Mouse (Mus musculus) neural tube, embryonic 13.5 days (tissue): Measurements from ENCODE around the gene Ccser1. TPM values are rescaled to one million over a fixed set of nuclear protein-coding genes. Genes with fewer than 3 reads are reported as not detected.

Experiments
- ATAC-seq: fragments of 200-750 bp; cut with Nextera tagmentation; 2 replicates; pipeline ENCODE4 v1.8.0; 2017; ENCODE audit warnings: low read depth, mild to moderate bottlenecking, moderate TSS enrichment, moderate library complexity
- H3K27ac ChIP-seq: fragments of 300-500 bp; sonication (generic); replicated peaks from 2 replicates; pipeline ENCODE4 v1.5.1; 2015; ENCODE audit warnings: moderate library complexity, mild to moderate bottlenecking, inconsistent platforms
- H3K27me3 ChIP-seq: fragments of 300-500 bp; sonication (generic); 2 replicates; pipeline ENCODE4 v1.6.1; 2015; ENCODE audit warnings: mild to moderate bottlenecking, inconsistent platforms
- H3K36me3 ChIP-seq: fragments of 300-500 bp; sonication (generic); 2 replicates; pipeline ENCODE4 v1.6.1; 2015; ENCODE audit warnings: mild to moderate bottlenecking, inconsistent platforms
- H3K4me1 ChIP-seq: fragments of 300-500 bp; sonication (generic); replicated peaks from 2 replicates; pipeline ENCODE4 v1.6.1; 2015; ENCODE audit warnings: inconsistent platforms
- H3K4me2 ChIP-seq: fragments of 300-500 bp; sonication (generic); 2 replicates; pipeline ENCODE4 v1.6.1; 2015; ENCODE audit warnings: inconsistent platforms, mild to moderate bottlenecking, moderate library complexity
- H3K4me3 ChIP-seq: fragments of 300-500 bp; sonication (generic); 2 replicates; pipeline ENCODE4 v1.5.1; 2015; ENCODE audit warnings: mild to moderate bottlenecking, inconsistent platforms
- H3K9ac ChIP-seq: fragments of 300-500 bp; sonication (generic); 2 replicates; pipeline ENCODE4 v1.6.1; 2015; ENCODE audit warnings: moderate library complexity, mild to moderate bottlenecking, inconsistent platforms
- H3K9me3 ChIP-seq: fragments of 300-500 bp; sonication (generic); 2 replicates; pipeline ENCODE4 v1.6.1; 2016; ENCODE audit warnings: inconsistent platforms
- WGBS: fragments of 180-500 bp; shearing (Covaris S2); methylation state at CpG from one replicate; pipeline ENCODE4 v1.1.7; 2015; 5-methylcytosine and 5-hydroxymethylcytosine counted together
- polyA plus RNA-seq: library from polyadenylated mRNA; unstranded; fragments of >200 nt; fragmentation: Nextera tagmentation; extraction: Ambion mirVana; gene quantifications from 2 replicates; pipeline ENCODE4 v1.2.1, GENCODE M21; 2015

Gene Ccser1
- polyA plus RNA-seq, 1 experiment from 2014 or later = 23.1 TPM

DNA sequence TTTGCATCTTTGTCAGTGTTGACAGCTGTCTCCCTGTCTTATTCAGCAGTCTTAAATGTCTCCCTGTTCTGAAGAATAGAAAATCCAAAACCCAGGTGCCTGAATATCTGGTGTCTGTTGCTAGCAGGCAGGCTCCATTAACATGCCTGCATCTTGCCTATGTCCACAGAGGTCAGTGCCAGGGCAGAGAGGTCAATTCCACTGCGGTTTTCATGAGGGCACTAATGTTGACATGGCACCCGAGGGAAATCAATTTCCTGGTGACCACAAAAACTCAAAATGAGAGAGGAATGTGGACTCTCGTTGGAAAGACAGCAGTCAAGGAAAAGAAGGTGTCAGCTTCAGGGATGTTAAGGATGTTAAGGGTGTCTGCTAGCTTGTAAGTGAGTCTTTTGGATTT lies 983.7 kb downstream of the Ccser1 start:
- WGBS = 32% methylated on average over 3 of the region's 3 CpGs
- no peak for ATAC-seq

DNA sequence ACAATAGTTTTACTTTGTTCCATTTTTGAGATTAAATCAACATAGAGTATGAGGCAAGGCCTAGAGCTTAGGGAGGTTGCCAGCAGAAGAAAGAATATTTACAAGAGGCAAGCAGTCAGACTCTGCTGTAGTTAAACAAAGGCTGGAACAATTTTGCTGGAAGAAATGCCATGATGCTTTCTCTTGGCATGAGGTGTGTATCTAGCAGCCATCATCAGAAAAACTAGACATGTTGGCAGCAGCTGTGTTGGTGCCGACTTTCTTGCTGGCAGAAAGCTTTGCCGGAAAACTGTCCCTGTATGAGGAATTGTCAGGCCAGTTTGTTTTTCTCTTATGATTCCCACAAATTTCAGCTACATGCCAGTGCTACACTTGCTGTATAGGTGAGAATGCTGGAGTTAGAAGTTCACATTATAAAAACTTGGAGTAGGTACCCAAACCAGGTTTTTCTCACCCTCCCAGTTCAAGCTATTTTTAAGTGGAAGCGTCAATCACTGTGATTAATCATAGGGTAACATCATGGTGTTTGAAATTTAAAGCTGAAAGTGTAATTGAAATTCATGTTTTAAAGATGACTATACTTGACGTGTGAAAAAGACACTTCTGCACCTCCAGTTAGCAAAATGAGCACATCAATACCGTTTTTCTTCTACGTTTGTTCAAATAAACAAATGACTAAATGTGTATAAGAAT lies 1016.5 kb downstream of the Ccser1 start:
- 87% methylated on average over 6 of the region's 6 CpGs for WGBS
- no peak for ATAC-seq
- no peaks in the 10 kb centered on the region for H3K27me3 ChIP-seq
- no peak overlapping the region for H3K4me3 ChIP-seq
- H3K4me1 ChIP-seq = no peaks in the 10 kb centered on the region
- no peak overlapping the region for H3K9ac ChIP-seq
- H3K27ac ChIP-seq = no peak overlapping the region
- no peak overlapping the region for H3K4me2 ChIP-seq
- H3K36me3 ChIP-seq = no peaks in the 10 kb centered on the region
- no peaks in the 10 kb centered on the region for H3K9me3 ChIP-seq

More for the DNA sequence above, 983.7 kb downstream of the Ccser1 start:
- no peak overlapping the region for H3K4me2 ChIP-seq
- no peak overlapping the region for H3K9ac ChIP-seq
- no peak overlapping the region for H3K4me3 ChIP-seq
- H3K36me3 ChIP-seq = no peaks in the 10 kb centered on the region
- H3K27ac ChIP-seq = no peak overlapping the region
- no peaks in the 10 kb centered on the region for H3K4me1 ChIP-seq
- H3K9me3 ChIP-seq = no peaks in the 10 kb centered on the region
- H3K27me3 ChIP-seq = no peaks in the 10 kb centered on the region

DNA sequence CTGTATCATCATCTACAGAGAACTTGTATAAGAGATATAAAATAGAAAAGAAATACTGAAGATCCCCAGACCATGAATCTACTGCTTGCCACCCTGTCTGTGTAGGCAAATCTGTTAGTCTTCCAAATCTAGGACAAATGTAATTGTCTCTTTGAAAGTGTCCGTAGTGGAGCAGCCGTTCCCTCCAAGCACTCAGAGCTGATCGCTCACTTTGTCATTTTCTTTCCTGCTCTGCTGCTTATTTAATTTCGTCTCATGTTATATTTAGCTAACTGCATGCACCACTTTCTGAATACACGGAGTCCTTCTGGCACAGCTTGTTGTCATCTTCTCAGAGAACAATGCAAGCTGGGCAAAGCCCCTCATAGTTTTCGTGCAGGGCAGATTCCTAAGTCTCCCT lies 1018.6 kb downstream of the Ccser1 start:
- Histone ChIP-seq H3K27ac (no peak overlapping the region), H3K4me2 (no peak overlapping the region), H3K4me1 (no peaks in the 10 kb centered on the region), H3K4me3 (no peak overlapping the region), H3K36me3 (no peaks in the 10 kb centered on the region), H3K9ac (no peak overlapping the region), H3K27me3 (no peaks in the 10 kb centered on the region), H3K9me3 (no peaks in the 10 kb centered on the region)
- no peak for ATAC-seq
- 67% methylated on average over 6 of the region's 6 CpGs for WGBS

- 26% methylated on average over 2 of the region's 2 CpGs for WGBS
- H3K36me3 ChIP-seq = no peaks in the 10 kb centered on the region
- H3K4me3 ChIP-seq = no peak overlapping the region
- ATAC-seq = no peak
- H3K4me1 ChIP-seq = no peaks in the 10 kb centered on the region
- H3K9me3 ChIP-seq = no peaks in the 10 kb centered on the region
- H3K27ac ChIP-seq = no peak overlapping the region
- no peaks in the 10 kb centered on the region for H3K27me3 ChIP-seq
- no peak overlapping the region for H3K4me2 ChIP-seq
- H3K9ac ChIP-seq = no peak overlapping the region
Measured at GRCm38 (mm10) chr6:62205013-62205412, 1024.9 kb downstream of the Ccser1 start.

GRCm38 (mm10) chr6:62221856-62222255 lies 1041.7 kb downstream of the Ccser1 start:
- Histone ChIP-seq H3K36me3 (no peaks in the 10 kb centered on the region), H3K27me3 (no peaks in the 10 kb centered on the region), H3K4me3 (no peak overlapping the region), H3K4me1 (no peaks in the 10 kb centered on the region), H3K9ac (no peak overlapping the region), H3K9me3 (no peaks in the 10 kb centered on the region), H3K4me2 (no peak overlapping the region), H3K27ac (no peak overlapping the region)
- ATAC-seq = no peak
- WGBS = 63% methylated on average over 1 of the region's 1 CpGs

DNA sequence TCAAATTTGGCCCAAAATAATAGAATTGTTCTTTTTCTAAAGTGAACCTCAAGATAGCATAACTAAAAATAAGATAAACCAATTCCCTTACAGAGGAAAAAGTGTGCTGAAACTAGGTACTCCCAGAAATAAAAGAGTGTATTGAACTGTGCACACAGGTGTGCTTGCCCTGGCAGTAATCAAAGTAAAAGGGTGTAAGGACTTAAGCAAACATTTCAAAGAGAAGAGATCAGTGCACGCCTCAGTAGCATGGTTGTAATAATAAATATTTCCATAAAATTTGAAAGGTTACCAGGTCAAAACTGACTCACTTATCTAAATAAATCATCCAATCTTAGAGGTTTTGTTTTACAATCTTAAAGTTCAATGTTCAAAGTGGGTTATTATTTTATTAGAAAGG lies 1083.8 kb downstream of the Ccser1 start:
- Histone ChIP-seq H3K4me1 (no peaks in the 10 kb centered on the region), H3K9me3 (no peaks in the 10 kb centered on the region), H3K36me3 (no peaks in the 10 kb centered on the region), H3K4me3 (no peak overlapping the region), H3K27me3 (no peaks in the 10 kb centered on the region), H3K27ac (no peak overlapping the region), H3K4me2 (no peak overlapping the region), H3K9ac (no peak overlapping the region)
- no peak for ATAC-seq
- whole genome bisulfite sequencing = 75% methylated on average over 1 of the region's 1 CpGs

DNA sequence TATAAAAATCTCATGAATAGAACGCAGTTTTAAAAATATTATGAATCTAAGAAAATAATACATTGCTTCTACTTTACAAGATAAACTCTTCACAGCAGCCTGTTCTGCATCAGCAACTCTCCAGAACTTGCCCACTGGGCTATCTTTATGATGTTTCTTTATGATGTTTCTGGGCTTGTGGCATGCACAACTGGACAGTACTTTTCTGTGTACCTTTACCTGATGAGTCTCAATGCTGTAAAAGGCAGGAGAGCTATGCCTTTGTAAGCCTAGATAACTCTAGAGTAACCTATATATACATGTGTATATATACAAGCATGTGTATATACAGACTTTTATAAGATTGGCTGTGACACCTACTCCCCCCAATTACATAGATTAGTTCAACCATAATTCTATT lies 1084.4 kb downstream of the Ccser1 start:
- ATAC-seq = no peak
- H3K4me1 ChIP-seq = no peaks in the 10 kb centered on the region
- no peak overlapping the region for H3K4me2 ChIP-seq
- no peaks in the 10 kb centered on the region for H3K36me3 ChIP-seq
- no peak overlapping the region for H3K27ac ChIP-seq
- H3K27me3 ChIP-seq = no peaks in the 10 kb centered on the region
- H3K4me3 ChIP-seq = no peak overlapping the region
- H3K9me3 ChIP-seq = no peaks in the 10 kb centered on the region
- no peak overlapping the region for H3K9ac ChIP-seq
- 76% methylated on average over 1 of the region's 1 CpGs for WGBS

DNA sequence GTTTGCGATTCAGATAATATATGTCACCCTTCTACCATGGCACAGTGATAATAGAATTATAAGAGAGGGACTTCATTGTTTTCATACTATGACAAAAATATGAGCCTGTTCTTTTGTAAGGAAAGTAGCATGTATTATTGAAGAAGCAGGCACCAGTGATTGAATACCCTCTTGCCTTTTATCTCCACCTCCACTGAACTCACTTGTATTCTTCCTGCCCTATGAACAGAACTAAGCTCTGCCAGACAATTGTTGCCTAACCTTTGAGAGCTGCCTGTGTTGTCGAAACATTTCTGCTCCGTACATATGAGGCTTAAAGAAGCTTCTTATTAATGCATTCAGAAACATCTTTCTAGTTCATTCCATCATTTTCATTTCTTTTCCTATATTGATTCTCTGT lies 1101.1 kb downstream of the Ccser1 start:
- Histone ChIP-seq H3K9ac (no peak overlapping the region), H3K27me3 (no peaks in the 10 kb centered on the region), H3K27ac (no peak overlapping the region), H3K36me3 (no peaks in the 10 kb centered on the region), H3K4me3 (no peak overlapping the region), H3K4me1 (no peaks in the 10 kb centered on the region), H3K4me2 (no peak overlapping the region), H3K9me3 (no peaks in the 10 kb centered on the region)
- ATAC-seq = no peak
- WGBS = 55% methylated on average over 3 of the region's 3 CpGs

DNA sequence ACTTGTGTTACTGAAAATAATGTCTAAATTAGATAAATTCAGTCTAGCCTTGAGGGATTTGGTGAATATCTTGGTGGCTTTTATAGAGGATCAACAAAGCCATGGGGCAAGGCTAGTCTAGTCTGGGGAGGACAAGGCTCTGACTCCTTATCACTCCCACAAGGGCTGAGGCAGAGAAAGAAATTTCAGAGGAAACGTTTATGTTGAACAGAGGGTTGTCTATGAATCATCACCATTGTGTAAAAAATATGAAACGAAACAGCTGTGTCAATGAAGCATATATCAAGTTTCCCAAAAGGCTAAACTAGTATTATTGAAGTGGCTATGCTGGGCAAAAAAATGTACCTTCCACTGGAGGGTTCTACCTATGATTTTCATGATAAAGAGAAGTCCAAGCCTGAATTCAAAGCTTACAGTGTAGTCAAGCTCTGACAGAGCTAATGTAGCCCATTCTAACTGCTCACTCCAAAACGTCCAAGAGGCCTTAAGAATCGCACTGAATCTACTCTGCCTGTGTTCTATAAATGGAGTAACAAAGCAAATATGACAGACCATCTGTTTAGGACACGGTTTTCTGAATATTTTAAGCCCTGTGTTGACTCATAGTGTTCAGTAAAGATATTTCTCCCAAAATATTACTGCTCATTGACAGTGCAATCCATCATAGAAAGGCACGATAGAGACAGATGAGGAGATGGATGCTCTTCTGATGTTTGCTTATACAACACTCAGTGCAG lies 1121.6 kb downstream of the Ccser1 start:
- Histone ChIP-seq H3K36me3 (no peaks in the 10 kb centered on the region), H3K27ac (no peak overlapping the region), H3K4me1 (no peaks in the 10 kb centered on the region), H3K27me3 (no peaks in the 10 kb centered on the region), H3K9ac (no peak overlapping the region), H3K4me3 (no peak overlapping the region), H3K9me3 (no peaks in the 10 kb centered on the region), H3K4me2 (no peak overlapping the region)
- no peak for ATAC-seq
- 74% methylated on average over 6 of the region's 6 CpGs for WGBS

DNA sequence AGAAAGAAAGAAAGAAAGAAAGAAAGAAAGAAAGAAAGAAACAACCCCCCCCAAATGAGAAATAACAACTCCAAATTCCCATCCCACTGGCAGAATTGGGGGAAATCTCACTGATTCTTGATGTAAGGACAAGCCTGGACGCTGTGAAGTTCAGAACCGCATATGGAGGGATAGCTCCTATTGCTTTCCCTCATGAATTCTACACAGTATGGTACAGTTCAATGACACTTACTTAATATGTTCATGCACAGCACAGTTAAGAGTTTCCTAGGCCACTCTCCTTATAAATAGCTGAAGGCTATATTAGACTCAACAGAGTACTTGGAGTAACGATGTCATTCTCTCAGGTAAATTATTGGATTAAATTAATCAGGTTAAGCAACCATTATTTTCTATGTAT lies 1138.5 kb downstream of the Ccser1 start:
- Histone ChIP-seq H3K4me1 (no peaks in the 10 kb centered on the region), H3K27me3 (no peaks in the 10 kb centered on the region), H3K9ac (no peak overlapping the region), H3K36me3 (no peaks in the 10 kb centered on the region), H3K4me2 (no peak overlapping the region), H3K9me3 (no peaks in the 10 kb centered on the region), H3K4me3 (no peak overlapping the region), H3K27ac (no peak overlapping the region)
- WGBS = 88% methylated on average over 3 of the region's 3 CpGs
- no peak for ATAC-seq

DNA sequence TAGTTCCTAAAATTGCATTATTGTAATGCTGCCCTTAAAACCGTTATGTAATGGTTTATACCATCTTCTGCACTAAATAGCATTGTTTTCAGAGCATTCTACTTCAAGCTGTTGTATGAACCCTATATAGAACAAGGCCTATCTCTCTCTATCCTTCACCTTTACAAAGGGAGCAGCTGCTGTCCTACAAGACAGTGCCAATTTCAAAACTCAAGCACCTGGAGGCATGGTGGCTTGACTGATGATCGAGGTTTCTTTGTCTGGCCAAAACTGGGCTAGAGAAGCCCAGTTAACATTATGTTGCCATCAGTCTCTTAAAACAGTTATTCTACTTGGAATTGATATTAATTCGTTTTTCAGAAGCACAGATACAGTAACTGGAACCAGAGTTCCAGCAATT lies 1160.2 kb downstream of the Ccser1 start:
- ATAC-seq = no peak
- H3K27me3 ChIP-seq = no peaks in the 10 kb centered on the region
- WGBS = 71% methylated on average over 3 of the region's 3 CpGs
- H3K27ac ChIP-seq = no peak overlapping the region
- H3K9ac ChIP-seq = no peak overlapping the region
- no peaks in the 10 kb centered on the region for H3K36me3 ChIP-seq
- no peak overlapping the region for H3K4me3 ChIP-seq
- no peaks in the 10 kb centered on the region for H3K4me1 ChIP-seq
- no peak overlapping the region for H3K4me2 ChIP-seq
- H3K9me3 ChIP-seq = no peaks in the 10 kb centered on the region

- no peaks in the 10 kb centered on the region for H3K9me3 ChIP-seq
- no peak overlapping the region for H3K9ac ChIP-seq
- H3K4me2 ChIP-seq = no peak overlapping the region
- WGBS = 88% methylated on average over 2 of the region's 2 CpGs
- no peak overlapping the region for H3K4me3 ChIP-seq
- H3K36me3 ChIP-seq = no peaks in the 10 kb centered on the region
- H3K27ac ChIP-seq = no peak overlapping the region
- no peaks in the 10 kb centered on the region for H3K4me1 ChIP-seq
- no peaks in the 10 kb centered on the region for H3K27me3 ChIP-seq
- no peak for ATAC-seq
Measured at GRCm38 (mm10) chr6:62367802-62368201, 1187.7 kb downstream of the Ccser1 start.
